Mouse (Mus musculus) megakaryocyte progenitor cell, adult 5-6 weeks (primary cell): ENCODE data around the gene Tcam1. TPM values are rescaled to one million over a fixed set of nuclear protein-coding genes. Genes with fewer than 3 reads are reported as not detected.

Experiments used
- ATAC-seq: replicated peaks from 2 replicates; pipeline ENCODE4 v1.8.0; 2016; ENCODE audit warnings: mild to moderate bottlenecking, moderate TSS enrichment, inconsistent platforms; ENCODE audit not compliant: poor library complexity
- total RNA-seq, 2 experiments: library from RNA; stranded (forward) in 1 of 2; stranded (reverse) in 1 of 2; fragments of 157-497, 149-512 nt in 1 of 2; fragments of 200-1000 nt in 1 of 2; gene quantifications; 2 replicates each; pipeline versions ENCODE4 v1.2.3 to v1.2.4; 2015 to 2017

Tcam1 gene
- total RNA-seq, 2 experiments from 2014 or later: 1.6 to 2.2 TPM

- ATAC-seq: peak; percentile 77
Observed at GRCm38 (mm10) chr11:106272644-106273310, 3.7 kb upstream of the Tcam1 start, which contains the start of gene Smarcd2. Smarcd2 (minus strand) TSS chr11:106272972.

- no peak for ATAC-seq
Observed at GRCm38 (mm10) chr11:106273311-106273684, 3.2 kb upstream of the Tcam1 start.

- no peak for ATAC-seq
Observed at GRCm38 (mm10) chr11:106273811-106274210, 2.7 kb upstream of the Tcam1 start.

- no peak for ATAC-seq
Observed at GRCm38 (mm10) chr11:106274374-106274773, 2.1 kb upstream of the Tcam1 start.

GRCm38 (mm10) chr11:106274971-106275411, 1.5 kb upstream of the Tcam1 start:
- ATAC-seq: no peak

GRCm38 (mm10) chr11:106282452-106282851, 6.0 kb downstream of the Tcam1 start:
- ATAC-seq: no peak

GRCm38 (mm10) chr11:106283371-106283770, 6.9 kb downstream of the Tcam1 start:
- no peak for ATAC-seq

GRCm38 (mm10) chr11:106284126-106284525, 7.7 kb downstream of the Tcam1 start:
- ATAC-seq: no peak

GRCm38 (mm10) chr11:106286206-106286605, 9.7 kb downstream of the Tcam1 start:
- ATAC-seq: no peak

GRCm38 (mm10) chr11:106286987-106287386, 10.5 kb downstream of the Tcam1 start:
- ATAC-seq: no peak

- peak; percentile 69 for ATAC-seq
Observed at GRCm38 (mm10) chr11:106289369-106289768, 12.9 kb downstream of the Tcam1 start.

GRCm38 (mm10) chr11:106290376-106290775, 13.9 kb downstream of the Tcam1 start:
- no peak for ATAC-seq

- no peak for ATAC-seq
Observed at GRCm38 (mm10) chr11:106291861-106292260, 15.4 kb downstream of the Tcam1 start.

- no peak for ATAC-seq
Observed at GRCm38 (mm10) chr11:106301765-106302164, 25.3 kb downstream of the Tcam1 start, which contains the start of gene Gh. Gh (minus strand) TSS chr11:106301865.

GRCm38 (mm10) chr11:106302634-106303033, 26.2 kb downstream of the Tcam1 start:
- ATAC-seq: peak; percentile 96

GRCm38 (mm10) chr11:106305348-106306064, 29.0 kb downstream of the Tcam1 start:
- ATAC-seq: peak; percentile 73

GRCm38 (mm10) chr11:106306065-106306385, 29.6 kb downstream of the Tcam1 start:
- no peak for ATAC-seq

GRCm38 (mm10) chr11:106306758-106307157, 30.3 kb downstream of the Tcam1 start:
- ATAC-seq: no peak

GRCm38 (mm10) chr11:106307432-106307831, 31.0 kb downstream of the Tcam1 start:
- ATAC-seq: no peak

GRCm38 (mm10) chr11:106308162-106308561, 31.7 kb downstream of the Tcam1 start:
- ATAC-seq: no peak

- ATAC-seq: no peak
Observed at GRCm38 (mm10) chr11:106310123-106310522, 33.7 kb downstream of the Tcam1 start.

GRCm38 (mm10) chr11:106313533-106313932, 37.1 kb downstream of the Tcam1 start:
- ATAC-seq: peak; percentile 57
